Mouse (Mus musculus): Measurements from ENCODE around the gene Fbxw8.

Gene Fbxw8

GRCm38 (mm10) chr5:118106667-118107066, 48.6 kb downstream of the Fbxw8 start:
- in situ Hi-C loops (cut with MseI, MboI) = no loop called here

DNA sequence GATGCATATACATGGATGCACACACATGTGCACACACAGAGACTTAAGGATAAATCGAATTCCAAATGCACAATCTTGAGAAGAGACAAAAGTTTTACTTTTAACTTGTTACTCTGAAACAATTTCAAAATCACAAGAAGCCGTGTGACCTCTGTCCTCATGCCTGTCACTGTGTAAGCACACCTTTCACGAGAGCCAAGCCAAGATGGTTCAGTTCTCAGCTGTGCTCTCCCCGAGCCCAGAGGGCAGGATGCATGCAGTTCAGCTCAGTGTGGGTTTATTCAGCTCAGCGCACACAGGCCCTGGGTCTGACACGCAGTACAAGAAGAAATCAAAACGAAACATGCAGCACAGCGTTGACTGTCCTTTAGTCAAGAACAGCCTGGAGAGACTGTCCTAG, 49.7 kb downstream of the Fbxw8 start:
- in situ Hi-C loops (cut with MseI, MboI) = no loop called here

GRCm38 (mm10) chr5:118099870-118100478, 55.3 kb downstream of the Fbxw8 start:
- in situ Hi-C loops (cut with MseI, MboI) = no loop called here

DNA sequence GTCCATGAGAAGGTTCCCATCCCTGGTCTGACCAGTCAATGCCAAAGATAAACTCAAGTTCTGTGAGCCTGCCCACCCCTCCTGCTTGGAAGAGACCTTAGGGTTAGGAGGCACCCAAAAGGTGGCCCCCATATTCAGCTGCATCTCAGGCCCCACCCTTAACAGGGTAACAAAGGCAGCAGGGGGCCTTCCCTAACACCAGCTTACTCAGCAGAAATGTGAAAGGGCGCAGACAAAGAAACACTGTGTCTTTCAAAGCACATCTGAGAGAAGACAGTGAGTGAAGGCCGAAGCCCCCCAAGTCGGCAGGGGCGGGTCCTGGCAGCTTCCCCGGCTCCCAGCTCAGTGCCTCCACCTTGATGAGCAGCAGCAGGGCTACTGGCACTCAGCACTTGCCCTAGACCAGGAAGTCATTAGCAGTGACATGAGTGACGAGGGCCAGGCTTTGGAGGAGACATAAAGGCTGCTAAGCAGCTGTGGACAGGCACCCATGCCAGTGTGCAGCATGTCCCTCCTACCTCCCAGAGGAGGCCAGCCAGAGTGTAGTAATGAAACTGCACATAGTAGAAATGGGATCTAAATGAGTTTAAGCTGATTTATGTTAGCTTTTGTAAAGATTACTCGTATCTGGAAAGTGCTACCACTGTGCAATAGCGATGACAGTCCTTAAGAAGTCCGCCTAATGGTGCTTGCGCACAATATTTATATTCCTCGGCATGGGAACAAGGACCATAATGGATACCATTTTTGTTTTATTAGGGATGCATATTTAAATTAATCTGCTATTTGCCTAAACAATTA, 56.0 kb downstream of the Fbxw8 start:
- in situ Hi-C loops (cut with MseI, MboI) = no loop called here

GRCm38 (mm10) chr5:118096317-118096716, 58.9 kb downstream of the Fbxw8 start:
- in situ Hi-C loops (cut with MseI, MboI) = no loop called here

DNA sequence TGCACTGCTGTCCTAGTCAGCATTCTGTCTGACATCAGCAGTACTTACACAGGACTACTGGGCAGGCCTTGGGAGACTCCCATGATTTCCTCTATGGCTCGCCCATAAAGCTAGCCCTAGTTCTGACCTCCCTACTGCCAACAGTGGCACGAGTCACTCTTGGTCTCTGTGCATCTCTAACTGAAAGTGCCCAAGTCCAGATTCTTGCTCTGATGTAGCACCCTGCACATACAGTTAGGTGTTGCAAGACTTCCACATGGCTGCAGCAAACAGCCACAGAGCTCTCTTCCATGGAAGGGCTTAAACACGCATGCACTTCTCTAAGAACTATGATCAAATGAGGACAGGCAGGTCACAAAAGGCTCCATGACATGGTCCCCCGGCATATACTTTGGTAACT, 59.4 kb downstream of the Fbxw8 start:
- in situ Hi-C loops (cut with MseI, MboI) = no loop called here

DNA sequence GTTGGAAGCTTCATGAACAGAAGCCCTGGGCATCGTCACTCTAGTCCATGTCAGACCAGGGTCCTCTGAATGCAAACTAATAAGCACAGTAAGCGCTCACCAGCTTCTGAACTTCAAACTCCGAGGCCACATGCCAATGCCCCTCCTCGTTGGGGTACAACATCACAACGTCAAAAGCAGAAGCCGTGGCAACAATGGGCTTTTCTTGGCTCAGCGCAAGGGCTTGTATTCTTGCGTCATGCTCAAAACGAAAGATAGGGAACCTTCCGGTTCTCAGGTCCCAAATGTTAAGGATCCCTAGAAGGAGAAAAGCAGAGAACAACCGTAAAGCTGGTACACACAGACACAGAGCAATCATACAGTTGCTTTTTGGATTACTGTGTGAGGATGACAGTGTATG, 59.8 kb downstream of the Fbxw8 start:
- in situ Hi-C loops (cut with MseI, MboI) = no loop called here

DNA sequence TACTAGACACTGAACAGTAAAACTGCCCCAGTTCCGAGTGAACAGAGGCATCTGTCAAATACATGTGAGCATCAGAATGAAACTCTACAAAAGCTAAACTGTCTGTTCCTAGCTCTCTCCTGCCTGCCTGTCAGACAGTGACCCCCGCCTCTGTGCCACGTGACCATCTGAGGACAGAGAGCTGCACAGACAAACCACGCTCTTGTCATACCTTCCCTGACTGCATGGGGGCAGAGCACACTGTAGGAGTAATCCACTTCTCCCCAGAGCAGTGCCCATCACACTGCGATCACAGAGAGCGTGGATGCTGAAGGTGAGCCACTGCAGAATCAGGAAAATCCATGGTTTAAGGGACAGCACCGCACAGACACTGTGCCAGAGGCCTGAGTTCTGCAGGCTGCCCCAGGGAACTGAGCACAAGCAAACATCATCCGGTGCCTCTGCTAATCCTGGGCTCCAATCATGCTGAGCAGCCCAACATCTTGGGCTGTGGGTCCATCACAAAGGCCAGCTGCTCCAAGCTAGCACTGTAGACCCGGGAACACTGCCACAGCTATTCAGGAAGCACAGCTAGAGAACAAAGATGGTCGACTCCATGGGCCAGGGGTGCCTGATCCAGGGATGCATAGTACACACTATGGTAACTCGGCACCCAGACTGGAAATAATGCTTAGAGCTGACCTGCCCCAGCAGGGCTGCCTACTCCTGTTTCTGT, 61.8 kb downstream of the Fbxw8 start:
- in situ Hi-C loops (cut with MseI, MboI) = no loop called here

DNA sequence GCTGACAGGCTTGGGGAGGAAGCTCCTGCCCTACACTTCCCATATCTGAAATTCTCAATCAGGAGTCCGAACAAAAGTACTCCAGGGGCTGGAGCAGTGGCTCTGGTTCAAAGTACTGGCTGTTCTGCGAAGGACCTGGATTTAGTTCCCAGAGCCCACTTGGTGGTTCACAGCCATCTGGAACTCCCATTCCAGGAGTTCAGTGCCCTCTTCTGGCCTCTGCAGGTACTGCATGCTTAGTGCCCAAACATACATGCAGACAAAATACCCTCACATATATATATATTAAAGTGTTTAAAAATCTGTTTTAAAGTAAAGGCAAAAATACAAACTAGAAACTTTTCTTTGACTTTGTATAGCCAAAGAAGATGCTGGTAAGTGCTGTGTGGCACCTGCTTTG, 64.4 kb downstream of the Fbxw8 start:
- in situ Hi-C loops (cut with MseI, MboI) = no loop called here

DNA sequence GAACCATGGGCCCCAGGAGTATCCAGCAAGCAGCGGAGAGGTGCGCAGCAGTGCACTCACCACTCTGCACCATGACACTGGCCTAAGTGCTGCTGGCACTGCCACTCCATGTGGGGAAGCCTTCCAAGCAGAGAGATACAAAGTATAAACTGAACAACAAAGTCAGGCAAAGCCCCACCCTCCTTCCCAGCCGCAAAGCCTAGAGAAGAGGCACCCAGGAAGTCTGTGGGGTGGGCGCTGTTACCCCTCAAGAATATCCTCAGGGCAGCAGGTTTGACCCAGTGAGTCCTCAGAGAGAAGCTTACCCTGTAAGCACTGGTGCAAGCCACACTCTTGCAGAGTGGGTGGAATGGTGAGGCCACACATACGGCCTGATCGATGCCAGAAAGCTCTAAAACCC, 65.2 kb downstream of the Fbxw8 start:
- in situ Hi-C loops (cut with MseI, MboI) = no loop called here

DNA sequence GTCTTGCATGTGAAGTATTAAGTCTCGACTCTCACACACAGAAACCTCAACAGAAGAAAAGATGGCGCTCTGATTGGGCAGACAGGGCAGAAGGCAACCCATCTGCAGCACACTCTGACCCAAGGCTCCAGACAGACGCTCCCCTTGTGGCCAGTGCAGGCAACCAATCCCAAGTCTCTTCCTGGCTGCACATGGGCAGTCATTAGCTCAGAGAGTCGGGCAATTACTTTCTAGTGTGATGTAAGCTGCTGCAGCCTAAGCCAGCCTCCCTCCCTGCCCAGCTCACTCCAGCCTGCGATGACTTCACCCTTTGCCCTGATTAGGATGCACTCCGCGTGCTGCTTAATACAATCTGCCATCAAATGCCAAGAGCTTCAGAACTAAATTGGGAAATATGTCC, 66.2 kb downstream of the Fbxw8 start:
- in situ Hi-C loops (cut with MseI, MboI) = no loop called here

GRCm38 (mm10) chr5:118086956-118087355, 68.3 kb downstream of the Fbxw8 start:
- in situ Hi-C loops (cut with MseI, MboI) = no loop called here

GRCm38 (mm10) chr5:118085313-118085712, 70.0 kb downstream of the Fbxw8 start:
- in situ Hi-C loops (cut with MseI, MboI) = no loop called here

DNA sequence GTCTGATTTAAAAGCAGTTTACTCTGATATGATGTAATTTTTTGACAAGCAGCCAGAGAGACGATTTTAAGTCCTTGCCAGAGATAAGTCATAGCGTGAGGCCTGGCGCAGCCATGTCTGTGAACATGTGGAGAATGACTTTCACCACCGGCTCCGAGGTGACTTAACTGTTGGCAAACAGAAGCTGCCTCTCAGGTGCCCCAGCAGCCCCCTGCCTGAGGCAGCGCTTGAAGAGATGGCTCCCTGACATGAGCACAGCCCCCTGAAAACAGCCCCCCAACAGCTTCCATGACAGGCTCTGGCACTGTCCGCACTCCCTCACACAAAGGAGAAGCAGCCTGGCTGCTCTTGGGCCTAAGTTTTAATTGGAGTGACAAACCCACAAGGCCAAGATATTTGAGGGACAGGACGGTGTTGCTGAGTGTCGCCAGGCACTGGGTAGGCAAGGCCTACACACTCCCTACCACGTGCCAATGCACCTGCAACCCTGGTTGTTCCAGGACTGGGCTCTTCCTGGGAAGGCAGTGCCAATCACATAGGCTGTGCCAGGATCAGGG, 71.0 kb downstream of the Fbxw8 start:
- in situ Hi-C loops (cut with MseI, MboI) = no loop called here

DNA sequence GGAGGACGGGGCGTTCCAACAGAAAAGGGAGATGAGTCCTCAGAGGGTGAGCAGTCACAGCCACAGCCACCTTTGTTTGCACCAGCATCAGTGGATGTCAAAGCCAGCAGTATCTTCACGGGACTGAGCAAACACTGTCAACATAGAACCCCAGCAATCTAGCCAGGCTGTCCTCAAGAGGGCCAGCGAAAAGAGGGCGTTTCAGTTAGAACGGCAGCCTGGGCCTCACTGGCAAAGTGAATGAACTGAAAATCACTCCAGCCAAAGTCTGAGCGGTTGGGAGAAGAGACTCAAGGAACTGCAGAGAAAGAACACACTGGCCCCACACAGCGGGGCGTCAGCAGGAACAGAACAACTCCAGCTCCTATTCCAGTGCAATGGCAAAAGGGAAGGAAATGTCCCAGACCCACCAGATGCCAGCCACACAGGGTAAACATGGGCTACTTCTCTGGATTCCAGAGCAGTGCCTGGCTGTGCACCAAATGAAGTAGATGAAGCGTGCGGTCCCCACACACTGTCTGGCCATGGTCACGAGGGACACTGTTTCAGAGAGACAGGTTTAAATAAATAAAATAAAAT, 72.1 kb downstream of the Fbxw8 start:
- in situ Hi-C loops (cut with MseI, MboI) = no loop called here

DNA sequence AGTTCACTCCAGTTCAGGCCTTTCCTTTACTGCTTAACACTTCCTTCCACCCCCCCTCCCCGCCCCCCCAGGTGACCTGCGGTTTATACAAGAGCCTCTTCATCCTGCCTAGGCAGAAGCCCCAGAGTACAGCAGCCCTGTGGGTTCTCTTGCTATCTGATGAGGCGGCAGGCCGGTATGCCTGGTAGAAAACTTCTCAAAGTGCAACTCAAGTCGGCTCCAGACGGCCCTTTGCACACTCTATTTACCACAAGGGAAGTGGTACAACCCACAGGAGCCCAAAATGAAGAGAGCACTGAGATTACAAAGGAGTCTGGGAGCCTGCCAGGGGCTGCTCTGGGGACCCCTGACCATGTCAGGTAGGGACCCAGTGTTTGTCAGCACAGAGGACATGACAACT, 73.3 kb downstream of the Fbxw8 start:
- in situ Hi-C loops (cut with MseI, MboI) = no loop called here

- in situ Hi-C loops (cut with MseI, MboI) = no loop called here
Observed at GRCm38 (mm10) chr5:118081374-118081949, 73.8 kb downstream of the Fbxw8 start.

DNA sequence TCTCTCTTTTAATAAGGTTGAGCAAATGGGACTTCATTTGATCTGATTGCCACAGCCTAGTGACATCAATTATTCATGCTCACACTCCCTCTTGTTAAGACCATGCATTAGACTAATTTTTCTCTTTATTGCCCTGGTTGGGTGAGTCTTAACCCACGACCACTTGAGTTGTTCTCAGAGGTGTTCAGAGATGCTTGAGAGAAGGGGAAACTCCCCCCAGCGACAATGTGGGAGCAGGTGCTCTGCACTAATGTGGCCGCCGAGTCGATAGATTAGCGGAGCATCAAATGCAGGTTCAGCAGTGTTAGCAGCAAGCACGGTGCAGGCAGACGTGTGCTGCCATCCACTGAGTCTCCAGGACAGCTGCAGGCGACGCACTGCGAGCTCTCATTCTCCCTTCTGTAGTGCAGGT, 75.4 kb downstream of the Fbxw8 start:
- in situ Hi-C loops (cut with MseI, MboI) = no loop called here

DNA sequence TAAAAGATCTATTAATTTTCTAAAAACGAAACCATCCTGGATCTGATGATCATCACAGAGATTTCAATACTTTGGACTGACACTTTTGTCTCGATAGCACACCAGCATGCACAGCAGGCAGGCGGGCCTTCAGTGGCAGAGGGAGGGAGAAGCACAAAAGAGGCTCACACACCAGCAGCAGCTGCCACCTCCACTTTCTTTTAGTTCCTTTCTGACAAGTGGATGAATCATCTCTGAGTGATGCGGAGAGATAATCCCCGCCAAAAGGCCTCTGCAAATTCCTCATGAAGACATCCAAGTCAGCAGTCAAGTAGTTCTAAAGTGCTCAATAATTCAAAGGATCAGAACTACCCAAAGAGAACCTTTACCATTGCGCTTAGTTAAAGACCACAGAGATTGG, 75.9 kb downstream of the Fbxw8 start:
- in situ Hi-C loops (cut with MseI, MboI) = no loop called here

- in situ Hi-C loops (cut with MseI, MboI) = no loop called here
Observed at GRCm38 (mm10) chr5:118078550-118078949, 76.7 kb downstream of the Fbxw8 start.

DNA sequence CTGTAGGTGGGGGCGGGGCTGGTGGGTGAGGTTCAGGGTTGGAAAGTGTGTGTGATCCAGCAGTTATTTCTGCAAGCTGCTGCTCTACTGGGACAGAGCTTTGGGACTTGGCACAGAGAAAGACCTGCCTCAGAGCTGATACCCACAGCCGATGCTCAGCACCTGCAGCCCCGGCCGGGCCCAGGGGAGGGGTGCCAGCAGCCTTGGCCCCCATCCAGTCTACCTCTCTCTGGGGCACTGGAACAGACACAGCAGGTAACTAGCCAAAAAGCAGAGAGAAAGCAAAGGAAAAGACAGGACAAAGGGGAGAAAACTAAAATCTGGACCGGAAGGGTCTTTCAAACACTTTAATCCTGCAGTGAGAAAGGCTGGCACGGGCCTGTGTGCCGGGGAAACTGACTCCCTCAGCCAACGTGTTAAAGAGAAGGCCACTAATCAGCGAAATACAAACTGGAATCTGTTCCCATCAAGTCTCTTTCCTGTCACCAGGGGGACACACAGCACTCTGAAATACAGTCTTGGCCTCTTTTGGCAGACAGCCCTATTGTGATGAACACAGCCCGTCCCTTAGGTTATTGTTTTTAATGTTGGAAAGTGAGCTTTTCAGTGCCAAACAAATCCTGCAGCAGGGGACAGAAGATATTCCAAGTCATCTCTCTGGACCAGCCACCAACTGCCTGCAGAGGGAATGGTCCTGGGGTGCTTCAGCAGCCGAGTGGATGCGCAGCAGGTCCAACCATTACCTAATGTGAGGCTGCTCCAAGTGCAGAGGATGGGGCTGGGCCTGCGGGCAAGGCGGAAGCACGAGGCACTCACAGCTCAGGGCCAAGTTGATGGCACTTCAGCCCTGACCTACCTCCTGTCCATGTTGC, 78.3 kb downstream of the Fbxw8 start:
- in situ Hi-C loops (cut with MseI, MboI) = no loop called here
